Mouse (Mus musculus): ENCODE measurements around the gene Foxa3. TPM values are rescaled to one million over a fixed set of nuclear protein-coding genes. Genes with fewer than 3 reads are reported as not detected.

Gene Foxa3
- polyA plus RNA-seq, 1 experiment from 2014 or later, result 0.49 TPM

GRCm38 (mm10) chr7:19021048-19021447, 2.3 kb downstream of the Foxa3 start:
- Histone ChIP-seq H3K27ac (ENCODE audit: low read length) (no peak overlapping the region), H3K4me3 (ENCODE audit: low read depth, low read length) (no peak overlapping the region), H3K9ac (replicated peaks; ENCODE audit: low read depth) (no peak overlapping the region), H3K4me2 (replicated peaks; ENCODE audit: low read depth, low read length) (peak overlapping the region; percentile 8; the same call in 1 of the 2 replicates), H3K27me3 (replicated peaks; ENCODE audit: insufficient read depth, low read length) (peaks cover 15% of the 10 kb centered on the region), H3K9me3 (ENCODE audit: low read length) (no peaks in the 10 kb centered on the region), H3K4me1 (ENCODE audit: insufficient read depth, low read depth, low read length) (no peaks in the 10 kb centered on the region; the same call in 1 of the 2 replicates), H3K36me3 (ENCODE audit: insufficient read depth, low read length) (no peaks in the 10 kb centered on the region)
- no peak for TF ChIP-seq EP300 (IDR thresholded peaks at IDR 0.05)
- TF ChIP-seq CTCF (IDR thresholded peaks at IDR 0.05), result no peak
- DNase-seq (ENCODE audit: low spot score), result peak; percentile 42
- WGBS, result 11% methylated on average over 8 of the region's 8 CpGs
- ATAC-seq, result no peak

GRCm38 (mm10) chr7:19017909-19018308, 5.4 kb downstream of the Foxa3 start:
- Histone ChIP-seq H3K9ac (replicated peaks; ENCODE audit: low read depth) (no peak overlapping the region), H3K4me3 (ENCODE audit: low read depth, low read length) (no peak overlapping the region), H3K9me3 (ENCODE audit: low read length) (no peaks in the 10 kb centered on the region), H3K4me2 (replicated peaks; ENCODE audit: low read depth, low read length) (no peak overlapping the region), H3K27ac (ENCODE audit: low read length) (no peak overlapping the region), H3K27me3 (replicated peaks; ENCODE audit: insufficient read depth, low read length) (peaks cover 5% of the 10 kb centered on the region; the same call in 1 of the 2 replicates), H3K4me1 (ENCODE audit: insufficient read depth, low read depth, low read length) (no peaks in the 10 kb centered on the region), H3K36me3 (ENCODE audit: insufficient read depth, low read length) (no peaks in the 10 kb centered on the region)
- ATAC-seq (no peak), DNase-seq (ENCODE audit: low spot score) (no peak)
- WGBS, result 82% methylated on average over 7 of the region's 7 CpGs
- TF ChIP-seq EP300 (IDR thresholded peaks at IDR 0.05) (no peak), CTCF (IDR thresholded peaks at IDR 0.05) (no peak)

GRCm38 (mm10) chr7:19016042-19016441, 7.3 kb downstream of the Foxa3 start:
- Histone ChIP-seq H3K9ac (replicated peaks; ENCODE audit: low read depth) (no peak overlapping the region), H3K4me3 (ENCODE audit: low read depth, low read length) (no peak overlapping the region), H3K36me3 (ENCODE audit: insufficient read depth, low read length) (no peaks in the 10 kb centered on the region), H3K27me3 (replicated peaks; ENCODE audit: insufficient read depth, low read length) (no peaks in the 10 kb centered on the region), H3K4me1 (ENCODE audit: insufficient read depth, low read depth, low read length) (no peaks in the 10 kb centered on the region), H3K9me3 (ENCODE audit: low read length) (no peaks in the 10 kb centered on the region), H3K27ac (ENCODE audit: low read length) (no peak overlapping the region), H3K4me2 (replicated peaks; ENCODE audit: low read depth, low read length) (no peak overlapping the region)
- 86% methylated on average over 4 of the region's 4 CpGs for WGBS
- no peak for TF ChIP-seq EP300 (IDR thresholded peaks at IDR 0.05)
- TF ChIP-seq CTCF (IDR thresholded peaks at IDR 0.05), result no peak
- no peak for DNase-seq (ENCODE audit: low spot score)
- ATAC-seq, result no peak

GRCm38 (mm10) chr7:19014452-19014851, 8.9 kb downstream of the Foxa3 start:
- 72% methylated on average over 15 of the region's 15 CpGs for WGBS
- peak; percentile 19; the same call in 1 of the 2 replicates for TF ChIP-seq CTCF (IDR thresholded peaks at IDR 0.05)
- no peak for TF ChIP-seq EP300 (IDR thresholded peaks at IDR 0.05)
- no peaks in the 10 kb centered on the region for H3K27me3 ChIP-seq (replicated peaks; ENCODE audit: insufficient read depth, low read length)
- no peak for ATAC-seq
- H3K9me3 ChIP-seq (ENCODE audit: low read length), result no peaks in the 10 kb centered on the region
- no peak overlapping the region for H3K4me3 ChIP-seq (ENCODE audit: low read depth, low read length)
- no peak overlapping the region for H3K27ac ChIP-seq (ENCODE audit: low read length)
- H3K9ac ChIP-seq (replicated peaks; ENCODE audit: low read depth), result no peak overlapping the region
- no peak overlapping the region for H3K4me2 ChIP-seq (replicated peaks; ENCODE audit: low read depth, low read length)
- no peak for DNase-seq (ENCODE audit: low spot score)
- H3K4me1 ChIP-seq (ENCODE audit: insufficient read depth, low read depth, low read length), result no peaks in the 10 kb centered on the region
- H3K36me3 ChIP-seq (ENCODE audit: insufficient read depth, low read length), result no peaks in the 10 kb centered on the region

GRCm38 (mm10) chr7:19012882-19013281, 10.5 kb downstream of the Foxa3 start:
- TF ChIP-seq CTCF (IDR thresholded peaks at IDR 0.05) (no peak), EP300 (IDR thresholded peaks at IDR 0.05) (no peak)
- Histone ChIP-seq H3K27me3 (replicated peaks; ENCODE audit: insufficient read depth, low read length) (no peaks in the 10 kb centered on the region), H3K9ac (replicated peaks; ENCODE audit: low read depth) (no peak overlapping the region), H3K4me2 (replicated peaks; ENCODE audit: low read depth, low read length) (no peak overlapping the region), H3K27ac (ENCODE audit: low read length) (no peak overlapping the region), H3K36me3 (ENCODE audit: insufficient read depth, low read length) (no peaks in the 10 kb centered on the region), H3K9me3 (ENCODE audit: low read length) (no peaks in the 10 kb centered on the region), H3K4me1 (ENCODE audit: insufficient read depth, low read depth, low read length) (no peaks in the 10 kb centered on the region), H3K4me3 (ENCODE audit: low read depth, low read length) (no peak overlapping the region)
- 58% methylated on average over 2 of the region's 2 CpGs for WGBS
- ATAC-seq, result no peak
- no peak for DNase-seq (ENCODE audit: low spot score)

- Histone ChIP-seq H3K27me3 (replicated peaks; ENCODE audit: insufficient read depth, low read length) (no peaks in the 10 kb centered on the region), H3K9ac (replicated peaks; ENCODE audit: low read depth) (peak overlapping the region; percentile 83), H3K36me3 (ENCODE audit: insufficient read depth, low read length) (no peaks in the 10 kb centered on the region), H3K4me3 (ENCODE audit: low read depth, low read length) (peak overlapping the region; percentile 38), H3K4me2 (replicated peaks; ENCODE audit: low read depth, low read length) (peak overlapping the region; percentile 76), H3K27ac (ENCODE audit: low read length) (peak overlapping the region; percentile 77), H3K4me1 (ENCODE audit: insufficient read depth, low read depth, low read length) (0 out of 2 replicates have a peak, but pooled peaks cover 6% of the 10 kb centered on the region), H3K9me3 (ENCODE audit: low read length) (no peaks in the 10 kb centered on the region)
- peak; percentile 73 for ATAC-seq
- under 1% methylated on average over 26 of the region's 31 CpGs for WGBS
- DNase-seq (ENCODE audit: low spot score), result peak; percentile 72
- no peak for TF ChIP-seq CTCF (IDR thresholded peaks at IDR 0.05)
- TF ChIP-seq EP300 (IDR thresholded peaks at IDR 0.05), result no peak
Observed at GRCm38 (mm10) chr7:19012025-19012621, 11.2 kb downstream of the Foxa3 start.
